Mouse (Mus musculus) granulocyte monocyte progenitor cell, adult 5-6 weeks (primary cell): ENCODE measurements at regions not wholly inside any gene's neighbourhood (a gene's known extent, or its start where the extent isn't known, plus 50 kb on each side); places are given as distances from the start of the nearest gene placed in this dataset.

Experiments used
- ATAC-seq: replicated peaks from 2 replicates; pipeline ENCODE4 v1.8.0; 2016; ENCODE audit warnings: mild to moderate bottlenecking, moderate TSS enrichment, inconsistent platforms; ENCODE audit not compliant: poor library complexity, severe bottlenecking

DNA sequence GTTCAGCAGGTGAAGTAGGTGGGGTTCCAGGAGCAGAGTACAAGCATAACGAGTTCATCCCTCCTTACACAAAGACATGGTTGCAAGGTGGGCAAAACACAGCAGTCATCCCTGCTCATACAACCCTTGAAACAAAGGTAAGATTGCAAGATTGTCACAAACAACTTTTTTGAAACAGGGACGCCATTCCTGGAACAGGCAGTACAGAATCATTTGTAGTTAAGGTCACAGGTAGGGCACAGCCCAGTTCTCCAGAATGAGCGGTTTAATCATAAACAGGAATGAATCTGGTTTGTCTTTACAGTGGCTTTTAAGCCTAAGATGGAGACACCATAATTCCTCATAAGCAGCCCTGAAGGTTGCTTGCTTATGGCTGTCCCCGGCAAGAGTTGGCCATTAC is 150.1 kb upstream of the Plcz1 start:
- ATAC-seq, result no peak

DNA sequence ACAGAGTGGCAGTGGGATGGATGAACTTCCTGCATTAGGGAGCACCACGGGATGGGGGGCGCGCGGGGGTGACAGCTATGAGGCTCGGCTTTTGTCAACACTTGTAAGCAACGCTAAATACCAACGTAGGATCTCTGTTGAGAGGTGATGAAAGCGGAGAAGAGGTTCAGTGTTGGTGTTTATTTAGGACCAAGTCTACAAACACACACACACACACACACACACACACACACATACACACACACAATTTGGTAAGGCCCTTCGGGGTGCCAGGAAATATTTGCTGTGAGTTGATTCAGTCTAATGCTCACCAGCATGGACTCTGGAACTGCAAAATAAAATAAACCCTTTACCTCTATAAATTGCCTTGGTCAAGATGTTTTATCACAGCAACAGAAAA is 148.3 kb upstream of the Plcz1 start:
- ATAC-seq, result no peak

DNA sequence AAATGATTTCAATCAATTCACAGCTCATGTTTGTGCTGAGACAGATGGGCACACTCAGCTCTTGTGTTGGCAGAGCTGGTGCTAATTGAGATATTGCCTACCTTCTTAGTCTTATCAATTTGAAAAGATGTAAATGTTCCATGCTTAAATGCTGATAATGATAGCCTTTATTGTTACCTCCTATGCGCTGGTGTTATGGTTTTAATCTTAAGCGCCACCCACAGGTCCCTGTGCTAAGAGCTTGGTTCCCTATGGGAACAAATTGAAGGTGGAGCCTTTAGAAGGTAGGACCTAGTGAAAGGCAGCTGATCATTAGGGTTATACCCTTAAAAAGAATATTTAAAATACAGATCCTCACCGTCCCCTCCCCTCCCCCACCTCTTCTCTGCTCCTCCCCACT is 146.5 kb upstream of the Plcz1 start:
- ATAC-seq, result no peak

DNA sequence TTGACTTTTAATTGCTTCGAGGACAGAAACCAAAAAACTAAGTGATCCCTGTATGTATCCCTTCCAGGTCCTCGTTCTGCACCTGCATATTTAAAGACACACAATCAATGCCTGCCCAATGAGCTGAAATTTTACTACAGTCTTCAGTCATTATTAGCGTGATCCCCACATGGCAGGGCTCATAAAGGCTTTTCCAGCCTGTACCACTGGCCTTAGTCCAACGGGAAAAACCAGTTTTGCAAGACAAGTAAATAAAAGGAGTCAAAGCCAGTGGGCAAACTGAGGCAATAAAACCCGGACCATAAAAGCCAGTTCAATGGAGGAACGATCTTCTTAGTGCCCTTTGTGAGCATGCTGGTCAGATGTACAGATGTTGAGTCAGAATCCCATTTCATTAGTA is 145.8 kb upstream of the Plcz1 start:
- ATAC-seq, result no peak

DNA sequence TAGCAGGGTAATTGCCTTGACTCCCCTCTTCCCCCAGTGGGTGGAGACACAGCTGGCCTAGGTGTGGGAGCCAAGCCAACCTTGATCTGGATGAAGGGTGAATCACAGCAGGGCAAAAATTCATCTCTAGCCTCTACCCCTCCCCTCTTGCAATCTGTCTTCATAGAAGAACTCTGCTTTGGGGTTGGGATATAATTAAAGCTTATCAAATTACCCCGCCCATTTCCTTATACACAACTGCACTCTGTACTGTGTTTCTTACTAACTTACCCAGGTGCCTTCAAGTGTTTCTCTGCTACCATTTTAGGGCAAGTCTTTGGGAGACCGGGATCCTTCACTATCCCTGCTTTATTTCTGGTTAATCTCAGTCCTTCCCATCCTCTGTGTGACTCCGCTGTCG is 138.7 kb upstream of the Plcz1 start:
- no peak for ATAC-seq

DNA sequence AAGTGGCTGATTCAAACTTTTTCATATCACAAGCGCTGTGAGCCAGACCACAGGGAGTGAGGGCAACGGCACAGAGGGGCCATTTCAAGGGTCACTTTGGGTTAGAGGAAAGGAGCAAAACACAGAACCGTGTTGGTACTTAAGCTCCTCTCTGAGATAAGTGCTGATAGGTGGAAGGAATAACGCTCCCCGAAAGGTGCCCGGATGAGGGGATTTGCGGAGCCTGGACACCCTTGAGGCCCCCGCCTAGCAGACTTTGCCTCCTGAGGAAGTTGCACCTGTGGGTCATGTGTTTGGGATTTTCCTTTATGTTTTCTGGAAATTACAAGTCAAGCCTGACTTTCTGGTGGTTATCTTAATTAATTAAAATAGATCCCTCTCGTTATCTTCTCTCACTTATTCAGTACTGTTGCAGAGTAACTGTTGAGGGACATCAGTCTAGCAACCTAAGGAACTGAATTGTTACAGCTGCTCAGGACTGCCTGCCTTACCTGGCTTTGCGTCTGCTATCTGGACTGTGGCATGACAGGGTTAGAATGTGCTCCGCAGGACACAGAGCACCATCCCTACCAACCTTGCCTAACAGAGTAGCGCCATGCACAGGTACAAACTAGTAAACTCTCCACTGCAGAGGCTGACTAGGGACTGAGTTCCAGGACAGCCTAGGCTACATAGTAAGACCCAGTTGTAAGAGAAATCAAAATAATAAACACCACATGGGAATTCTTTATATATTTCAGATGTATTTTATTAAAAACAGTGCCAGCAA is 137.4 kb upstream of the Plcz1 start:
- ATAC-seq, result no peak

DNA sequence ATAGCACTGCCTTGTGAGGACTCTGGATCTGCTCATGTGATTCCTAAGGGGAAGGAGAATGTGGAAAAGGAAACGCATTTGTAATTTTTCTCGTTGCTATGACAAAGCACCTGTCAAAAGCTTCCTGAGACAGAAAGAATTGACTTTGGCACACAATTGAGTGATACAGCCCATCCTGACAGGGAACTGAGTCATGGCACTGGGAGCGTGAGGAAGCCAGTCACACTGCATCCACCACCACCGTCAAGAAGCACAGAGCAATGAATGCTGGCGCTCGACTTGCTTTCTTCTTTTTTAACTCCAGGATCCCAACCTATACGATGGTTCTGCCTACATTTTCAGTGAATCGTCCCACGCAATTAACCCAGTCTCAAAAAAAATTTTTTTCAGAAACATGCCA is 131.5 kb upstream of the Plcz1 start:
- no peak for ATAC-seq

DNA sequence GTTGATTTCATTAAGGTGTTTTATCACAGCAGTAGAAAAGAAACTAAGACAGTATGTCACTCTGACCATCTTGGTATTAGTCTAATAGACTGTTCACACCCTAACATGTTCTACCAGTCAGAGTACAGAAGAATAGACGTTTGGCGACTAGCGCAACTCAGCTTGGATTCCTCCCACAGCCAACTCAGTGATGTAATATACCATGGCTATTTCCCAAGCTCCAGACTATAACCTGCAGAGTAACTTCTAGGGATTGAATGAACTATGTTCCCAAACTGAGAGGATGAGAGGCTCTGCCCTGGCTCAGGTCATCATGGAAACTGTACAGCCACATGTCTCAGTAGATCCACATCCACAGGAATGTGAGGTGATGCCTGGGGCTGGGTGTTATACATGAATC is 128.6 kb upstream of the Plcz1 start:
- ATAC-seq, result no peak

DNA sequence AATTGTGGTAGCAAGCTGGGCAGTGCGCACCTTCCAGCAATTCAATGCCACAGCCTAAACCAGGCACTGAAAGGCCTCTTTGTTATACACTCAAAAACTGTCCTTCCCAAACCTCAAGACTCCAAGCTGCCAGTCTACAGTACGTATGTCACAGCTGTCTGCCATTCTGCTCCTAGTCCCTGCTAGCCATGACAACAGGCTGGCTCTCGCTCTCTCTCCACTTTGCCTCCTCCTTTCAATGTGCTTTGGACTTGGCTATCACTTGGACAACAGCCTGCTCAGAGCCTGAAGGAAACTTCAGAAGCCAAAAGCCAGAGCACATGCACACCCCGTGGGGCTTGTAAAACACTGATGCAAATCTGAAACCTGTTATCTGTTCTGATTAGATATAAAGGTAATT is 125.9 kb upstream of the Plcz1 start:
- no peak for ATAC-seq

DNA sequence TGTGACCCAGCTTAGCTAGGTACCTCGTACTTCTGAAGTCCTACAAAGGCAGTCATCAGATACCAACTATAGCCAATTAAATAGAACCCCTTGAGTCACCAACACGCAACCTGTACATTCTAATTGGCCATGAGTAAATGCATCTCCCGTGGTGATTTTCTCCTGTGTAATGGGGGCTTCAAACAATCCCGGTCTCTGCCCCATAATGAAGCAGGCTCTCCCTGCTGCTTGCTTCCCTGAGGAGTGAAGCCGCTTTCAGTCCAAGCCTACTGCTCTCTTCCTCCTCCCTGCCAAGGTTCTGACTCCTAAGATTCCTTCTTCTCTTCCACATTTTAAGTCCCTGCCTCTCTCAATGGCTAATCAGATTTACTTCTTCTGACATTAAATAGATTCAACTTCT is 121.5 kb upstream of the Plcz1 start:
- no peak for ATAC-seq

DNA sequence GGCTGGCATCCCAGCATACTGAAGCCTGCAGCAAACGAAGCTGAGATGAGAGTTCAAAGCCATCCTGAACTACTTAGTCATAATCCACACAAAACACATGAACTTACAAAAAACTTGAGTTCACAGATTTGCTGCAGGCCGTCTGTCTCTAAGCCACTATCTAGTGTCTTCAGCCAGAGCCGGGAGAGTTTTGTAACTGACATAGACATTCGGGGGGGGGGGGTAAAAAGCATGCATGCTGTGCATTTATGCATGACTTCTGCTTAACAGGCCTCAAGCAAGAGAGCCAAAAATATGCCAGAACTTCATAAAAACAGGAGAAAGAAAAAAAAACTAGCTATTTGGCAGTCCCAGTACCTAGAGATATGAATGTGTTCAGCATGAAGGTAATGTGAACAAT is 120.2 kb upstream of the Plcz1 start:
- ATAC-seq, result no peak

DNA sequence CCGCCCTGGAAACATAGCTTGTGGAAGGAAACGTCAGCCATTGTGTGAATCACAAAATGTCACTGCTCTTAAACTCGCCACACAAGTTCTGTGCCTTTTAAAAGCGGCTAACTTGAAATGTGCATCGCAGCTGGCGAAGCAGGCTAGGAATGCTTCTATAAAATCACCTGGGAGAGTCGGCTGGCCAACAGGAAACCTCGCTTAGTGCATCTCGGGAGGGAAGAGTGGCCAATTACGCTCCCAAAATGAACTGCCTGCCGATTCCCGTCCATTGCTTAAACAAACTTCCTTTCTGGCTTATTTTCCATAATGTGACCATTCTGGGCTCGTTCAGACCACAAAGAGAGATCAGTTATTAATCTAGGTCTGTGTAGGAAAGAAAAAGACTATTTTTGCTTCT is 119.7 kb upstream of the Plcz1 start:
- no peak for ATAC-seq

DNA sequence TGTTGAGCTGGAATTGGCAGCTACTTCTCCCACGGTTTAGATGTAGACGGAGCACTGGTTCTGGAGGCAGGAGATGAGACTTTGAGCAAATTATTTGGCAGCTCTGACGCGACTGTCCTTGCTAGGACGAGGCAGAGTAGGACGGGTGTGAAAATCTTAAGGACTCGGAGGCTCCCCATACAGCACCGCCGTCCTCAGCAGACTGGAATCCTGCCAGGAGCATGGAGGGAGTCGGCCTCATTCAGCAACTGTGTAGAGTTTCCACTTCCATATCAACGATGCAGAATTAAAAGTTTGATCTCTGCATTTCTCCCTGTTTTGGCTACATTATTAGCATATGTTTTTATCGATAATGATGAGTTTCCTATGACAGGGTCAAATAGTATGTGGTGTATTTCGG is 117.7 kb upstream of the Plcz1 start:
- ATAC-seq, result no peak

DNA sequence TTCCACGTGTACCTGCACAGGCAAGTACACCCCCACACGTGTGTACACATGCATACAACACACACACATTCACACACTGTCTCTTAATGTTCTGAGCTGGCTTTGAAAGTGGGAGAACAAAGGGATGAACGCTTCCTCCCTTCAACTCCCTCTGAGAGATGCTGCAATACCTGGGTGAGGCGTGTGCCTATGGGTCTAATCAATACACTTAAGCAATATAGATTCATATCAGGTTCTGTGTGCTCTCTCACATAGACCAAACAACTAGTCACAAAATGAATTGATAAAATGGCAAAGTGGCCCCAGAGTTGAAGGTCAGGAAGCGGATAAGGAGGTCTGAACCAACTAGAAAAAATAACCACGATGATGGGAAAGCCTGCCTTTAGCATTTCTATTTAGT is 116.1 kb upstream of the Plcz1 start:
- ATAC-seq, result no peak

DNA sequence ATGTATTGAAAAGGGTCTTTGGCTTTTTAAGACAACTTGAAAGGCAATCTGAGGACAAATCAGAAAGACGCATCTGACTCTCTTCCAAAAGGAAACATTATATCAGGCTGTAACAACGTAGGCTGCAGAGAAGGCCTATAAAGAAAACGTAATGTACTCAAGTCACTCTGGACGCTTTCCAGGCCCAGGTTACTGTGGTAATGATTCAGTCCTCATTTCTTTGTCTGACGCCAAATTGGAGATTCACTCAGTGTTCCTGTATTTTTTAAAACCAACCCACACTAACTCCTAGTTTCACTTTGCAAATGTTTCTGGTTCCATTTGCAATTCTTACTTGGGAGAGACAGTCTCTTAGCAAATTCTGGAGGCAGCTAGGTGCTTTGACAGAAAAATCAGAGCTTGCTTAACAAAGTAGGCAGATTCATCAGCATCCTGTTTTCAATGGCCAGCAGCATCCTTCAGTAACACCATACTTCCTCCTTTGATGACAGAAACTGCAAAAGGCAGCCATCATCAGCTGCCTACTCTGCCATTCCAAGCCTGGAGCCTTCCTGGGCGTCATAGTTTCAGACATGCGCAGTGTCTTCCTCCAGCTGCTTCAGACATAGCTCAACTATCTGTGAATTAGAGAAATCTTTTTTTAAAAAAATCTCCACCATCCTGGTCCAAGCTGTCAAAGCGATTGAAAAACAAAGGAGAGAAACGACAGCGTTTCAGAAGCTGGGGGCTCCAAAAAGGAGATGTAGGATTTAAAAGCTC is 111.3 kb upstream of the Plcz1 start:
- no peak for ATAC-seq

DNA sequence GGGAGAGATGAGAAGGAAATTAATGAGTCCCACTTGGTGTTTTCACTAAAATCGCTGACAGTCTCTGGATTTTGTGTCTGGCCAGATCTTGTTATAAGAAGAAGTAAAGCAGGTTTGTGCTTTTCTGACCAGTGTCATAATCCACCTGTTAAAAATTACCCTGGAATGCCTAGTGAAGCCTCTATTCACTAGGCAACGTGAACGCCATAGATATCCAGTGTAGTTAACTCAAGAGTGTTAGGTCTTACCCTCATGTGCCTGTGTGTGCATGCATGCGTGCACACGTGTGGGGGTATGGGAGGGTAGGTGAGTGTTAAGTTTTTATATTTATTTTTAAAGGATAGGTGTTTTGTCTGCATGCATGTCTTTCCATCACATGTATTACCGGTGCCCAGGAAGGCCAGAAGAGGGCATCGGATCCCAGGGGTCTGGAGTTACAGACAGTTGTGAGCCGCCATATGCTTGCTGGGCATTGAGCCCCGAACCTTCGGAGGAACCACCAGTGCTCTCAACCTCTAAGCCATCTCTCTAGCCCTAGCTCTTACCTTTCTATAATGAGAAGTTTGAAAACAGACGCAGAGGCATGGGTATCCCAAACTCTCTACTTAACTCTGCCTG is 107.5 kb upstream of the Plcz1 start:
- no peak for ATAC-seq

DNA sequence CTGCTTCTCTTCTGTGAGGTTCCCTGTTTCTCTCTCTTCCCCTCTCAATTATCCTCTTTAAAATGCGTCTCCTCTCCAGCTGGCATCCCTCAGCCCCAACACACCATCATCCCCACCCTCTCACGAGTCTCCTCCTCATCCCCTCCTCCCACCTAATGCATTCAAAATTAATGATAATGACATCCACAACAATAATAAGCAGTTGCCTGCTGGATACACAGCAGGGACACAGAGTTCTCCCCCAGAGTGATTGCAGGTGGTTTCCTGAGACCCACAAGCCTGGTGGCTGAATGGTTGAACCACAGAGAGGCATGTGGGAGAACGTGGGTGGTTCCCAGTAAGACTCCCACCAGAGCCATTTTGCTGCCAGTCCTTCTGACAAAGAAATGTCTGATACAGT is 106.9 kb upstream of the Plcz1 start:
- no peak for ATAC-seq

DNA sequence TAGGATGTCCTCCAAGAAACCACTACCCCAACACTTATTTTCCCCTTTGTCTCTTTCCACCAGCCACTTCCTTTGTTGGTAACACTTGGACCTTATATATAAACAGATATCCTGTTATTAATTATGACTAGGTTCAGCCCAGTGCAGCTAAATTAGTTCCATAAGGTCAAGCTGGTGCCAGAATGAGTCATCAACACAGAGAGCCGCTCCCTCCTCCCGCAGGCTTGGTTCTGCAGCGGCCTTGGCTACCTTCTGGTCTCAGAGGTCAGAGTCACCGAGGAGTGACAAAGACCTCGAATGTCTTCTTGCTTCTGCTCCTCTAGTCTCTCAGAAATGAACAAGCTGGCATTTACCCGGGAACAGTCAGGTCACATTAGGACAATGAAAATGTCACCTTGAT is 106.5 kb upstream of the Plcz1 start:
- no peak for ATAC-seq

DNA sequence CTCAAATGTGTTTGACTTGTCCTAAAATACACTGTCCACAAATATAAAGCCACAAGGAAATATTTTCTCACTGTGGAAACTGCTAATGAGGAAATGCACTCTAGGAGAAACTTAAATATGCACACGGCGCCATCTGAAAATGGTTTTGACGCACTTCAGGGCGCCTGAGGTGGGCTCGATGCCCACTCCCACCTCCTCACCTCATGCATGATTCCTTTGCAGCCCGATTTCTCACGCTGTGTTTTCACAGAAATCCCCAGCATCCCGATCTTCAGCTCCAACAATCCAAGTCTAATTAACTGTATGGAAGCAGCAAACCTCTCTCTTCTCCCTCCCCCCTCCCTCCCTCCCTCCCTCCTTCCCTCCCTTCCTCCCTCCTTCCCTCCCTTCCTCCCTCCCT is 92.5 kb upstream of the Plcz1 start:
- no peak for ATAC-seq

DNA sequence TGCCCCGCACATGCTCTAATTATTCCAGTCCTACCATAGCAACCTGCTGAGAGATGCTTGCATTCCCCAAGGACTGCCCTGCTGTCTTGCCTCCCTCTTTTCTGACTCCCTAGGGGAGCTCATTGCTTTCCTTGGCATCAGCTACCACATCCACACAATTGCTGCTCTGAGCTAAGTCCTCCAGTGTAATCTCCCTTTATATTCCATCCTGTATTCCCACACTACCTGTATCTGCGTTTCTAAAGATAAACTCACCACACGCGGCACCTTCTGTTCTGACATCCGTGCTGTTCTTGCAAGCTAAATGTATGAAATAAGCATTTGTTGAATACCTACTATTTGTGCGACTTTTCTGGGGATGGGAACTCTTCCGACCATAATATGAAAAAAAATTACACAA is 85.4 kb upstream of the Plcz1 start:
- no peak for ATAC-seq

DNA sequence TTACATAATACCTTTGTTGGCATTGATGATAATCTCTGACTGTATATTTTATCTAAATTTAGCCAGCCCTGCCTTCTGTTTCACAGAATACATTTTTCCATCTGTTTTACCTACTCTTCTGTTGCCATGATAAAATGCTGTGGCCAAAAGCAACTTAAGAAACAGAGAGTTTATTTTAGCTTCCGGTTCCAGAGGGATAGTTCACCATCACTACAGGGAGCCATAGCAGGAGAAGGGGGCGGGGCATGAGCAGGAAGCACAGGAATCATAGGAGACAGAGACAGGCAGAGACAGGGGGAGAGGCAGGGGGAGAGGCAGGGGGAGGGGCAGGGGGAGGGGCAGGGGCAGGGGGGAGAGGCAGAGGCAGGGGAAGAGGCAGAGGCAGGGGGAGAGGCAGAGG is 72.8 kb upstream of the Plcz1 start:
- ATAC-seq, result no peak

DNA sequence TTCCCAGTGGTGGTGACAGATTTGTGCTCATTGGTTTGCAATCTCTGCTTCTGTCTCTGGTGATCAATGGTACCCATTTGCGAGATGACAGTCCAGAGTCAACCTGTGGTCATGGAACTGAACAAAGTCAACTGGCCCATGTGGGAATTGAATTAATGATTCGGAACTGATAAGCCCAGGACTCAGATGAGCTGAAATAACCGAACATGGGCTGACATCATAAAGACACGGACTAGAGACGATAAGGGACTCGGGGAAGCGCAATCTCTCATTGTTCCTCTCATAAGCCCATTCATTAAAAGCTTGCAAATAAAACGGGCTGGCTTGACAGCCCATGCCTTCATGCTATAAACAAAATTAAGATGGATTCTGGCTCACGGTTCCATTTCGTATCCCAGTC is 70.8 kb upstream of the Plcz1 start:
- ATAC-seq, result no peak
